Mouse (Mus musculus) neural tube, embryonic 13.5 days (tissue): Measurements from ENCODE around the gene Pigp. TPM values are rescaled to one million over a fixed set of nuclear protein-coding genes. Genes with fewer than 3 reads are reported as not detected.
"Not testable (repeated sequence)": the region's sequence is repeated elsewhere in the genome, so short reads cannot be mapped to it uniquely, and the experiment has no call there.

ENCODE experiments used
- ATAC-seq: fragments of 200-750 bp; cut with Nextera tagmentation; 2 replicates; pipeline ENCODE4 v1.8.0; 2017; ENCODE audit warnings: low read depth, mild to moderate bottlenecking, moderate TSS enrichment, moderate library complexity
- H3K27ac ChIP-seq: fragments of 300-500 bp; sonication (generic); replicated peaks from 2 replicates; pipeline ENCODE4 v1.5.1; 2015; ENCODE audit warnings: moderate library complexity, mild to moderate bottlenecking, inconsistent platforms
- H3K27me3 ChIP-seq: fragments of 300-500 bp; sonication (generic); 2 replicates; pipeline ENCODE4 v1.6.1; 2015; ENCODE audit warnings: mild to moderate bottlenecking, inconsistent platforms
- H3K36me3 ChIP-seq: fragments of 300-500 bp; sonication (generic); 2 replicates; pipeline ENCODE4 v1.6.1; 2015; ENCODE audit warnings: mild to moderate bottlenecking, inconsistent platforms
- H3K4me1 ChIP-seq: fragments of 300-500 bp; sonication (generic); replicated peaks from 2 replicates; pipeline ENCODE4 v1.6.1; 2015; ENCODE audit warnings: inconsistent platforms
- H3K4me2 ChIP-seq: fragments of 300-500 bp; sonication (generic); 2 replicates; pipeline ENCODE4 v1.6.1; 2015; ENCODE audit warnings: inconsistent platforms, mild to moderate bottlenecking, moderate library complexity
- H3K4me3 ChIP-seq: fragments of 300-500 bp; sonication (generic); 2 replicates; pipeline ENCODE4 v1.5.1; 2015; ENCODE audit warnings: mild to moderate bottlenecking, inconsistent platforms
- H3K9ac ChIP-seq: fragments of 300-500 bp; sonication (generic); 2 replicates; pipeline ENCODE4 v1.6.1; 2015; ENCODE audit warnings: moderate library complexity, mild to moderate bottlenecking, inconsistent platforms
- H3K9me3 ChIP-seq: fragments of 300-500 bp; sonication (generic); 2 replicates; pipeline ENCODE4 v1.6.1; 2016; ENCODE audit warnings: inconsistent platforms
- WGBS: fragments of 180-500 bp; shearing (Covaris S2); methylation state at CpG from one replicate; pipeline ENCODE4 v1.1.7; 2015; 5-methylcytosine and 5-hydroxymethylcytosine counted together
- polyA plus RNA-seq: library from polyadenylated mRNA; unstranded; fragments of >200 nt; fragmentation: Nextera tagmentation; extraction: Ambion mirVana; gene quantifications from 2 replicates; pipeline ENCODE4 v1.2.1, GENCODE M21; 2015

Pigp gene
- polyA plus RNA-seq, 1 experiment from 2014 or later: 144 TPM

DNA sequence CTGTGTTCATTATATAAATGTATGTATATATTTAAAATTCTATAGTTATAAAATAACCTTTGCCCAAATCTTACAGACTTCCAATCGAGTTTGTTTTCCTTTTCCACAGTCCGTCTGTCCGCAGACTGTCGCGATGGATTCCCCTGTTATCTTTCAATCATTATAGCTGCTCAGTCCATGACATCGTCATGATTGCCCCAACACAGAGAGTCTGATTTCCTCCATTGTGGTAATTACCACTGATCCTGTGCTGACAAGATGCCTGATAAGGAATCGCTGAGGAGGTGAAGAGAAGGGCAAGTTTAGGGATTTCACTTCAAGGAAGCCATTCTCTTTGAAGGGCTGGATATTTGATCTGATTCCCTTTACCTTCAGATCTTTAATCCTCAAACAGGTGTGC is 15.6 kb downstream of the Pigp start:
- Histone ChIP-seq H3K4me3 (no peak overlapping the region), H3K4me1 (no peaks in the 10 kb centered on the region; the same call in 1 of the 2 replicates), H3K9ac (no peak overlapping the region), H3K27me3 (no peaks in the 10 kb centered on the region), H3K9me3 (no peaks in the 10 kb centered on the region), H3K36me3 (no peaks in the 10 kb centered on the region), H3K4me2 (no peak overlapping the region), H3K27ac (no peak overlapping the region)
- 79% methylated on average over 7 of the region's 7 CpGs for WGBS
- ATAC-seq: no peak

DNA sequence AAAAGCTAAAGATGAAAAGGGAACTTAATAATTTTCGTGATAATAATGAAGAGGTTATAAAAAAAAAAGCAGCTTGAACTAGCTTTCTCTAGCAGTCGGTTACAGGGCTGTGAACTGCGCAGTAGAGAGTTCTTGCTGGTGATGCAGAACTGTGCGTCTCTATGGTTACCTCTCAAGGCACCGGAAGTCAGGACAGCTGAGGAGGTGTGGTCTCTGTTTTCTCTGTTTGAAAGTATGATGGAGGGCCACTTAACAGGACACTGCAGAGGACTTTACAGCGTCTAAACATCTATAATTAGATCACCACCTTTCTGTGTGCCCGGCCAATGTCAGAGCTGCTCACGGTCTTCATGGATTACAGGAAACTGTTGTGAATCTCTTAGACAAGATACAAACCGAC is 17.2 kb downstream of the Pigp start:
- no peaks in the 10 kb centered on the region for H3K27me3 ChIP-seq
- H3K36me3 ChIP-seq: no peaks in the 10 kb centered on the region
- H3K9ac ChIP-seq: no peak overlapping the region
- no peak overlapping the region for H3K4me2 ChIP-seq
- H3K9me3 ChIP-seq: no peaks in the 10 kb centered on the region
- no peak for ATAC-seq
- H3K4me3 ChIP-seq: no peak overlapping the region
- WGBS: 43% methylated on average over 9 of the region's 9 CpGs
- H3K27ac ChIP-seq: no peak overlapping the region
- peaks cover 9% of the 10 kb centered on the region for H3K4me1 ChIP-seq

DNA sequence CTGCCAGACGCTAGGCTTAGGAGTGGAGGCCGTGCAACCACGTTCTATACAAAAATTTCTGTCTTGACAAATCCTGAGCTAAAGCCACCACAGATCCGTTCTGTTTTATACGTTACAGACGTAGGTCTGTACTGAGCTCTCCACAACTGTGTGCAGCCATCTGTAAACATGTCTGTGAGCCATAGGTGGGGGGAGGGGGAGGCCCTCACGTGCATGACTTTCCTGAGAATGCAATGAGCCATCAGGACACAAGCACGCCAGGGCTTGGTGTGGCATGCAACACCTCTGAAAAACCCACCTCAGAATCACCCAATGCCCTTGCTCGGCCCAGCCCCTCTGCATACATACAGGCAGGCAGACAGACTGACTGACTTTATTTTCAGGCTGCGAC is 21.4 kb downstream of the Pigp start:
- Histone ChIP-seq H3K4me2 (no peak overlapping the region), H3K27ac (no peak overlapping the region), H3K4me1 (peaks cover 9% of the 10 kb centered on the region), H3K9me3 (no peaks in the 10 kb centered on the region), H3K36me3 (no peaks in the 10 kb centered on the region), H3K27me3 (no peaks in the 10 kb centered on the region), H3K9ac (no peak overlapping the region), H3K4me3 (no peak overlapping the region)
- 78% methylated on average over 10 of the region's 10 CpGs for WGBS
- ATAC-seq: no peak

DNA sequence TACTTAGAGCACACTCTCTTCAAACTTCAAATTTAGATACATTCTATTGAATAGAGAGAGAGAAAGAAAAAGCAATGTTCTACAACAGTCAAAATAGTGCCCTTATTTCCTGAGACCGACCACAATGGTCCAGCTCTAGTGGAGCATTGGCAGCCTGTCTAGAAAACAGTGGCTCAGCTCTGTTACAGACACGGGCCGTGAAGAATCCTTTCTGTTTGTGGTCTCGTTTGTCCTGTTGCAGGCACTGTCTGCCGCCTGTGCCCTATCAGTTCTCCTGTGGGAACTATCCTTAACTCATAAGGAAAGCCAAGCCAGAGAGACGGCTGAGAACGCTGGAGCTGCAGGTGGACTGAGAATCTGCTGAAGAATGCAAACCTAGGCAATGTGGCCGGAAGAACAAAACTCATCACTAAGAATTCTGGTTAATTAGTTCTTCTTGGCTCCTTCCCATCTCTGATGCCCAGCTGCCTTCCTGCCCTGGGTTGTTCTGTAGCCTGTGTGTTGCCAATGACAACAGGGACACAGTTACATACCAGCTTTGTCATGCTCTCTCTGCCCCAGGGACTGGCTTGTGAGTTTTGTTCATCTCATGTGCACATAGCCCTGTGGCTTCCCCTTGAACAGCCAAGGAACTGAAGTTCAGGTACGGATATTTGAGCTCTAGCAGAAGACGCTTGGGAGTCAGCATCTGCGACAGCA is 21.9 kb downstream of the Pigp start:
- H3K27ac ChIP-seq: no peak overlapping the region
- H3K4me3 ChIP-seq: no peak overlapping the region
- peaks cover 9% of the 10 kb centered on the region for H3K4me1 ChIP-seq
- 66% methylated on average over 11 of the region's 11 CpGs for WGBS
- no peaks in the 10 kb centered on the region for H3K9me3 ChIP-seq
- H3K27me3 ChIP-seq: no peaks in the 10 kb centered on the region
- no peaks in the 10 kb centered on the region for H3K36me3 ChIP-seq
- no peak overlapping the region for H3K9ac ChIP-seq
- peak; percentile 61 for ATAC-seq
- H3K4me2 ChIP-seq: no peak overlapping the region

GRCm38 (mm10) chr16:94348779-94349178 is 22.9 kb downstream of the Pigp start:
- H3K4me3 ChIP-seq: no peak overlapping the region
- no peaks in the 10 kb centered on the region for H3K9me3 ChIP-seq
- no peak for ATAC-seq
- no peak overlapping the region for H3K4me2 ChIP-seq
- WGBS: 90% methylated on average over 2 of the region's 2 CpGs
- H3K4me1 ChIP-seq: peaks cover 9% of the 10 kb centered on the region
- no peak overlapping the region for H3K27ac ChIP-seq
- H3K27me3 ChIP-seq: no peaks in the 10 kb centered on the region
- no peak overlapping the region for H3K9ac ChIP-seq
- H3K36me3 ChIP-seq: no peaks in the 10 kb centered on the region

GRCm38 (mm10) chr16:94347080-94347731 is 24.4 kb downstream of the Pigp start:
- ATAC-seq: no peak
- no peaks in the 10 kb centered on the region for H3K27me3 ChIP-seq

GRCm38 (mm10) chr16:94345733-94346132 is 25.9 kb downstream of the Pigp start:
- Histone ChIP-seq H3K9ac (no peak overlapping the region), H3K4me3 (no peak overlapping the region), H3K36me3 (no peaks in the 10 kb centered on the region), H3K27ac (no peak overlapping the region), H3K9me3 (no peaks in the 10 kb centered on the region), H3K4me1 (peaks cover 9% of the 10 kb centered on the region), H3K27me3 (no peaks in the 10 kb centered on the region), H3K4me2 (no peak overlapping the region)
- no peak for ATAC-seq
- WGBS: 85% methylated on average over 1 of the region's 1 CpGs

More at GRCm38 (mm10) chr16:94347080-94347731, 24.4 kb downstream of the Pigp start:
- Histone ChIP-seq H3K4me2 (no peak overlapping the region), H3K4me1 (peaks cover 9% of the 10 kb centered on the region), H3K9me3 (no peaks in the 10 kb centered on the region), H3K9ac (no peak overlapping the region), H3K27ac (no peak overlapping the region), H3K4me3 (no peak overlapping the region), H3K36me3 (no peaks in the 10 kb centered on the region)
- 79% methylated on average over 7 of the region's 7 CpGs for WGBS

DNA sequence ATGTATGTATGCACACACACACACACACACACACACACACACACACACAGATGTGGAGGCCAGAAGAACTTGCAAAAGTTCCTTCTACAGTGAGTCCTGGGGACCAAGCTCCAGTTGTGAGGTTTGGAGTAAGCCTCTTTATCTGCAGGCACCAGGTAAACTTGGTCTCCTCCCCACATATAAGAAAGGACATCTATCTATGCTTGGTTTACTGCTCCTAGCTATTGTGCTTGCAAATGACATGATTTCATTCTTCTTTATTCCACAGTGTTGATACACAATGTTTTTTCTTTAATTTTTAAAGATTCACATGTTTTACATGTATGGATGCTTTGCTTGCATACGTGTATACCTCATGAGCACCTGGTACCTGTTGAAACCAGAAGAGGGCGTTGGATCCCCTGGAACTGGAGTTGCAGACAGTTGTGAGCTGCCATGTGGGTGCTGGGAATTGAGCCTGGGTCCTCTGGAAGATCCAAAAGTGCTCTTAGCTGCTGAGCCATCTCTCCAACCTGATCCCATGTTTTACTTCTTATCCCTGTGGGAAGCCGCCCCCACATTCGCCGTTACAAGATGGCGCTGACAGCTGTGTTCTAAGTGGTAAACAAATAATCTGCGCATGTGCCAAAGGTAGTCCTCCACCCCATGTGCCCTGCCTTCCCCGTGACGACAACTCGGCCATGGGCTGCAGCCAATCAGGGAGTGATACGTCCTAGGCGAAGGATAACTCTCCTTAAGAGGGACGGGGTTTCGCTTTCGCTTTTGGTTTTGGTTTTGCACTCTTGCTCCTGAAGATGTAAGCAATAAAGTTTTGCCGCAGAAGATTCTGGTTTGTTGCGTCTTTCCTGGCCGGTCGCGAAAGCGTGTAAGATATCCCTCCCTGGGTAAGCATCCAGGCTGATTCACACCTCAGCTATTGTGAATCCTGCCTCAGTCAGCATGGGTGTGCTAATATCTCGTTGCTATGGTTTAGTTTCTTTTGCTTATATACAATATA is 32.2 kb downstream of the Pigp start:
- not testable (repeated sequence) for H3K9ac ChIP-seq, H3K27me3 ChIP-seq, H3K4me1 ChIP-seq, H3K36me3 ChIP-seq, H3K4me3 ChIP-seq, ATAC-seq, H3K9me3 ChIP-seq, H3K27ac ChIP-seq, H3K4me2 ChIP-seq
- WGBS: 94% methylated on average over 20 of the region's 22 CpGs

DNA sequence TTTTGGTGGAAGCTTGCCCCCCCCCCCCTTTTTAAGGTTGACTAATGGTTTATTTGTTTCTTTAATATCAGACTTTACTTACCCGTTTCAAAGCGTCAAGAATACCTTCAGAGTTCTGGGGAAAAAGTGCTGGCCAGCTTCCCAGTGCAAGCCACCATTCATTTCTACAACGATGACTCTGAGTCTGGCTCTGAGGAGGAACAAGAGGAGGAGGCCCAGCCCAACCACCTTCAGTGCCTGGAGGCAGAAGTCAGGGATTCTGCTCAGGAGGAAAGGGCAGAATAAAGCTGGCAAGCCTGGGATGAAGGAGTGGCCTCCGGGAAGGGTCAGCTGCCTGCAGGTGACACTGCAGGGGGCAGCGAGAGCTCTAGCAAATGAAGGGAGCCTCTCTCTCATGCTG is 36.0 kb downstream of the Pigp start:
- Histone ChIP-seq H3K9me3 (no peaks in the 10 kb centered on the region), H3K4me3 (no peak overlapping the region), H3K4me1 (0 out of 2 replicates have a peak, but pooled peaks cover under 1% of the 10 kb centered on the region), H3K36me3 (no peaks in the 10 kb centered on the region), H3K27ac (no peak overlapping the region), H3K9ac (no peak overlapping the region), H3K4me2 (no peak overlapping the region), H3K27me3 (peaks cover under 1% of the 10 kb centered on the region; the same call in 1 of the 2 replicates)
- WGBS: 39% methylated on average over 5 of the region's 5 CpGs
- ATAC-seq: no peak

- H3K4me2 ChIP-seq: no peak overlapping the region
- H3K27me3 ChIP-seq: peaks cover 34% of the 10 kb centered on the region
- H3K4me3 ChIP-seq: no peak overlapping the region
- no peak overlapping the region for H3K9ac ChIP-seq
- H3K27ac ChIP-seq: no peak overlapping the region
- no peak for ATAC-seq
- H3K9me3 ChIP-seq: no peaks in the 10 kb centered on the region
- peaks cover 29% of the 10 kb centered on the region for H3K4me1 ChIP-seq
- WGBS: 51% methylated on average over 5 of the region's 5 CpGs
- no peaks in the 10 kb centered on the region for H3K36me3 ChIP-seq
Observed at GRCm38 (mm10) chr16:94331886-94332252, 39.8 kb downstream of the Pigp start.

DNA sequence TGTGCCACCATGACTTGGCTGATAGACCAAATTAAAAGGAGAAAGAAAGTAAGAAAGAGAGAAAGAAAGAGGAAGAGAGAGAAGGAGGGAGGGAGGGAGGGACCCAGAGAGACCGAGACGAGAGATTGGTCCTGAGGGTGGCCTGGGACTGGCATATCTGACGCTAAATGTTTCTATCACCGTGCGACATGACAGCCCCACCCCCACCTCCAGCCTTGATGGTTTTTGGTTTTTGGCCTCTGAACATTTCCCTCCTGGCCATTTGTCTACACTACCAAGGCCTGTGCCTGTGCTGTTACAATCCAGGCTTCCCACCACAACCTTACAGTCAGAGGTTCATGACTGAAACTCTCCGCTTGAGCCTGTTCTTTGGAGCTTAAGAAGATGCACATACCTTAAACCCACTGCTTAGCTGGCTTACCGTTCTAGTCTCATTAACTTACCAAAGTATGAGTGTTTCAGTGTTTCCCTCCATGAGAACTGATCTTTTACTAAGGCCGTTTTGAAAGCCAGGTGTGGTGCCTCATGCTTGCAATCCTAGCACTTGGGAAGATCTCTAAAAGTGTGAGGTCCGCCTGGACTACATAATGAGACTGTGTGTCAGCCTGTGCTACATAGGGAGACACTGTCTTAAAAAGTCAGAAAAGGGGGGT is 40.3 kb downstream of the Pigp start:
- Histone ChIP-seq H3K4me2 (no peak overlapping the region), H3K4me1 (peaks cover 29% of the 10 kb centered on the region), H3K36me3 (no peaks in the 10 kb centered on the region), H3K9ac (no peak overlapping the region), H3K4me3 (no peak overlapping the region), H3K9me3 (no peaks in the 10 kb centered on the region), H3K27me3 (peaks cover 39% of the 10 kb centered on the region), H3K27ac (no peak overlapping the region)
- 83% methylated on average over 9 of the region's 9 CpGs for WGBS
- ATAC-seq: no peak
